Mouse (Mus musculus): Measurements from ENCODE around the gene Prdx5. TPM values are rescaled to one million over a fixed set of nuclear protein-coding genes. Genes with fewer than 3 reads are reported as not detected.

Prdx5 gene
- polyA plus RNA-seq, 1 experiment: 148 TPM

DNA sequence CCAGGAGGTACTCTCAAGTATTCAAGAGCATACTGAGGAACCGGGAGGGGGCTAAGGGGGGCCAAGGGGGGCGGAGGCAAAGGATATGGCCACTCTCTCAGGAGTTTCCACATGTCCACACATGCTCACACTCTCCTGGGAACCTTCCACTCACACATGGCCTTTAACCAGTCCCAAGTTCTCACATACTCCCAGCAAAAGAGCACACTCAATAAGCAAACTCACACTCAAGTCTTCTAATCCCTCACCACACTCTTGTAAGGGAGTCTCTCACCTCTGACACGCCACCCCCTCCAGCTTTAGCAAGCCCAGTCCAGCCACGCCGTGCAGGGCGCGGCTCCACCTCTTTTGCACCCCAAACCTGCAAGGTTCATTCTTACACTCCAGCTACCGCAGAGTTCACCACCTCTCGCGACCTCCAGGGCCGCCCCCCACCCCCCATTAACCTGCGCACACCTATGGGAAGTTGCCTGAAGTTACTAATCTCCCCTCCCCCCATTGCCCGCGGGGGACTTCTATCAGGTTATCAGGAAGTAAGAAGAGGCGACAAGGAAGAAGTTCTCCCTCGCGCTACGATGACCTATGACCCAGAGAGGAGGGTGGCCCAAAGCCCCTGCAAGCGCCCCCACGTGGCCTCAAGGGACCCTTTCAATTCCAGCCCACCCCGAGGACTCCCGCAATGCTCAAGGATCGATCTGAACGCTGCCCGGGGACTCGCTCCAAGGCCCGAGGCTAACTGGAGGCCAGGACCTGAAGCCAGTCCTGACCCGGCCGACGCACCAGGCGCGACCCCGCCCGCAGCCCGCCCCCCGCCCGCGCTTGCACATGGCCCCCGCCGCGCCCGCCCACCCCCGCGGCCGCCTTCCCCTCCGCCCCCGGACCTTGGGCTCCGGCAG is 11.1 kb upstream of the Prdx5 start:
- WGBS: 2% methylated on average over 33 of the region's 48 CpGs
- DNase-seq: peak; percentile 54
- Histone ChIP-seq H3K4me3 (replicated peaks; ENCODE audit: extremely low read depth, low read depth, low read length) (peak overlapping the region; percentile 76), H3K4me1 (ENCODE audit: control insufficient read depth, insufficient read depth, low read length) (peaks cover 13% of the 10 kb centered on the region)
- no peak for TF ChIP-seq POLR2A (IDR thresholded peaks at IDR 0.05; ENCODE audit: borderline replicate concordance, extremely low read depth, low read depth, low read length)
- no peak for TF ChIP-seq CTCF (IDR thresholded peaks at IDR 0.05; ENCODE audit: insufficient read depth, low read length)

DNA sequence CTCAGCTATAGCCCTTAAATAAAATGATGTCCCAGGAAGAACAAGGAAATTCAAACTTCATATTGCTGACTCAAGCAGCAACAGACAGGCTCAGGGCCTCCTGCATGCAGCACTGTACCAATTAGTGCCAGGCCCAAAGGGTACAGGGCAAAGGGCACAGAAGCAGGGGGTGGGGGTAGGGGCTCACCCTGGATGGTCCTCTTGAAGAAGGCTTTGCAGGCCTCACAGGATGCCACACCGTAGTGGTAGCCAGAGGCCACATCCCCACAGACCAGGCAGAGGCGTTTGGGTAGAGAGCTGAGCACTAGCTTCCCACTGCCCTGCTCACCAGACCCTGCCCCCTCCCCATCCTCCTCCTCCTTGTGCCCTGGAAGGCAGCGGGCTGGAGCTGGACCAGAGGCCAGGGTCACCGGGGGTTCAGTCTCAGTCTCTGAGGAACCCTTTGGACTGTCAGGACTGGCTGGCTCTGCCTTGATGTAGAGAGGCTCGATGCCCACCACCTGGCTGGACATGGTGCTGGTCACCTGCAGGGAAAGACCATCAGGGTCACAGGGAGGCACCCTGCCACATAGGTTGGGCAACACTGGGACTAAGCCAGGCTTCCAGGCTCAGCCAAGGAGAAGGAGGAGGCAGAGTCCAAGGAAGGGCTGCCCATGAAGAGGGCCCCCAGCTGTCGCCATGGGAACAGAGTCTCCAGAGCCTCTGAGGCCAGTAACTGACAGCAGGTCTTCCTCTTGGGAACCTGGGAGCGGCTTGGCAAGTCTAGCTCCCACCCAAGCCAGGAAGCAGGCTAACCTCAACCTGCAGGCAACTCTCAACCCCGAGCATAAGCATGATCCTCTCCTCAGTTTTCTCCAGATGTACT is 10.2 kb upstream of the Prdx5 start:
- peaks cover 13% of the 10 kb centered on the region for H3K4me1 ChIP-seq (ENCODE audit: control insufficient read depth, insufficient read depth, low read length)
- DNase-seq: peak; percentile 46
- no peak for TF ChIP-seq CTCF (IDR thresholded peaks at IDR 0.05; ENCODE audit: insufficient read depth, low read length)
- no peak for TF ChIP-seq POLR2A (IDR thresholded peaks at IDR 0.05; ENCODE audit: borderline replicate concordance, extremely low read depth, low read depth, low read length)
- 48% methylated on average over 8 of the region's 8 CpGs for WGBS
- no peak overlapping the region for H3K4me3 ChIP-seq (replicated peaks; ENCODE audit: extremely low read depth, low read depth, low read length)

DNA sequence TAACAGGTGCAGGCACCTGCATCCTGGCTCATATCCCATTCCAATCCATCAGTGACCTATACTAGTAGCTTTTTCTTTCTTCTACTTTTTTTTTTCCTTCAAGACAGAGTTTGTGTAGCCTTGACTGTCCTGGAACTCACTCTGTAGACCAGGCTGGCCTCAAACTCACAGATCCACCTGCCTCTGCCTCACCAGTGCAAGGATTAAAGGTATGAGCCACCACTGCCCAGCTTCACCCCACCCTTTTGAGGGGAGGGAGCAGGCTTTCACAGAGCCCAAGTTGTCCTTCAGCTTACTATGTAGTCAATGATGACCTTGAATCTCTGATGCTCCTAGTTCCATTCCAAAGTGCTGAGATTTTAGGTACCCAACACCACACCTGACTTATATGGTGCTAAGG is 9.5 kb upstream of the Prdx5 start:
- TF ChIP-seq CTCF (IDR thresholded peaks at IDR 0.05; ENCODE audit: insufficient read depth, low read length): no peak
- no peak for TF ChIP-seq POLR2A (IDR thresholded peaks at IDR 0.05; ENCODE audit: borderline replicate concordance, extremely low read depth, low read depth, low read length)
- H3K4me3 ChIP-seq (replicated peaks; ENCODE audit: extremely low read depth, low read depth, low read length): no peak overlapping the region
- no peak for DNase-seq
- H3K4me1 ChIP-seq (ENCODE audit: control insufficient read depth, insufficient read depth, low read length): 0 out of 2 replicates have a peak, but pooled peaks cover 8% of the 10 kb centered on the region

DNA sequence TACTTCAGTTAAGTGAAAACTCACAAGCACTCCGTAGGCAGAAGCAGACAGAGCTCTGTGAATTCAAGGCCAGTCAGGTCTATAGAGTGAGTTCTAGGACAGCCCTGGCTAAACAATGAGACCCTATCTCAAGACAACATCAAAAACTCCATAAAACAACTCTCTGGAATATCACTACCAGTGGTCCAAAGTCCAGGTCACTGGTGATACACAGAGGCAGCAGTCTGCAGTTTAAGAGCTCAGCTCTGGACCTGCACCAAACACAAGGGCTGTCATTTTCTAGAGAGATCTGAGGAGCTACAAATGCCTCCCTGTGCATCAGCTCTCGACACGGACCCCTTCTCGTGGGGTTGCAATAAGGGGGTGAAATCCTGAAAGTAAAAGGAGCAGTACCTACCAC is 8.4 kb upstream of the Prdx5 start:
- Histone ChIP-seq H3K4me3 (replicated peaks; ENCODE audit: extremely low read depth, low read depth, low read length) (no peak overlapping the region), H3K4me1 (ENCODE audit: control insufficient read depth, insufficient read depth, low read length) (0 out of 2 replicates have a peak, but pooled peaks cover 8% of the 10 kb centered on the region)
- no peak for DNase-seq
- WGBS: 85% methylated on average over 4 of the region's 4 CpGs
- TF ChIP-seq POLR2A (IDR thresholded peaks at IDR 0.05; ENCODE audit: borderline replicate concordance, extremely low read depth, low read depth, low read length) (no peak), CTCF (IDR thresholded peaks at IDR 0.05; ENCODE audit: insufficient read depth, low read length) (no peak)

DNA sequence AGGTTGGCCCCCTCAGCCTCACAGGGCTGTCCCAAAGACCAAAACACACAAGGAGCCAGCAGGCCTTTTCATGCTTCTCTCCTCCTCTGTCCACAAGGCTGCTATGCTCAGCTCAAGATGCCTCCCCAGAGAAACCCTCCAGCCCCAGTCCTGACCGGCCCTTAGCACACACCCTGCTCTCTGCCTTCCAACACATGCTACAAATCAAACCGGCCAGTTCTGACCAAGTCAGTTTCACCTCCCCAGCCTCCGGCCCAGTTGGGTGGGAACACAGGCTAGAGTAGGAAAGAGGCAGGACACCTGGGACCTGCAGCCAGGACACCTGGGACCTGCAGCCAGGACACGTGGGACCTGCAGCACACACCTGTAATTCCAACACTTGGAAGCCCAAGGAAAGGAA is 6.6 kb upstream of the Prdx5 start:
- WGBS: 61% methylated on average over 4 of the region's 4 CpGs
- 0 out of 2 replicates have a peak, but pooled peaks cover 5% of the 10 kb centered on the region for H3K4me1 ChIP-seq (ENCODE audit: control insufficient read depth, insufficient read depth, low read length)
- H3K4me3 ChIP-seq (replicated peaks; ENCODE audit: extremely low read depth, low read depth, low read length): no peak overlapping the region
- TF ChIP-seq POLR2A (IDR thresholded peaks at IDR 0.05; ENCODE audit: borderline replicate concordance, extremely low read depth, low read depth, low read length) (no peak), CTCF (IDR thresholded peaks at IDR 0.05; ENCODE audit: insufficient read depth, low read length) (no peak)
- DNase-seq: no peak

DNA sequence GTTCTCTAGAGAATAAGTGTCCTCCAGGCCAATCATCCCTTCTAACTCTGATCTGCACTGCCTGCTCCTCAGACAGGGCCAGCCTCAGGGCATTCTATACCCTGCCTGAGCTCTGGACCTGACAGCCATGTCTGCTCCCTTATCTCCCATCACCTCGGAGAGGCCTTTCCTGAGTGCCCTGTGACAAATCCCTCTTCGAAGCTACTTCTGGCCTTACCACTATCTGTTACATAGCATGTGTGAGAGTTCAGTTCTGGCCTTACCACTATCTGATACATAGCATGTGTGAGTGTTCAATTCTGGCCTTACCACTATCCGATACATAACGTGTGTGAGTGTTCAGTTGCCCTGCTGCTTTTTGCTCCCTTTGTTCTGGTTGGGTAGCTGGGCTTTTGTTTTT is 5.4 kb upstream of the Prdx5 start:
- no peak overlapping the region for H3K4me3 ChIP-seq (replicated peaks; ENCODE audit: extremely low read depth, low read depth, low read length)
- DNase-seq: no peak
- 72% methylated on average over 4 of the region's 4 CpGs for WGBS
- TF ChIP-seq POLR2A (IDR thresholded peaks at IDR 0.05; ENCODE audit: borderline replicate concordance, extremely low read depth, low read depth, low read length) (no peak), CTCF (IDR thresholded peaks at IDR 0.05; ENCODE audit: insufficient read depth, low read length) (no peak)
- 0 out of 2 replicates have a peak, but pooled peaks cover 3% of the 10 kb centered on the region for H3K4me1 ChIP-seq (ENCODE audit: control insufficient read depth, insufficient read depth, low read length)

DNA sequence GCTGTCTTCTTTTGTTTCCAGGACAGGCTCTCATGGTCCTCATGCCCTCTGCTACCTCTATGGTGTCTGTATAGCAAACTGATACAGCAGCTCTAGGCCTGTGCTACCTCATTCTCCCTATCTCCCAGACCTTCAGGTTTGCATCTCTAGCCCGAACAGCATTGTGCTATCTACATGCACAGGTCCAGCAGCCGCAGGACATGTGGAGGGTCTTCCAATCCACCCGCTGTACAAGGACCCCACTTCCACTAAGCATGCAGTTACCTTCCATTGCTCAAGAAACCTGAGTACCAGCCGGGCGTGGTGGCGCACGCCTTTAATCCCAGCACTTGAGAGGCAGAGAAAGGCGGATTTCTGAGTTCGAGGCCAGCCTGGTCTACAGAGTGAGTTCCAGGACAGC is 4.6 kb upstream of the Prdx5 start:
- no peak for TF ChIP-seq POLR2A (IDR thresholded peaks at IDR 0.05; ENCODE audit: borderline replicate concordance, extremely low read depth, low read depth, low read length)
- no peak for TF ChIP-seq CTCF (IDR thresholded peaks at IDR 0.05; ENCODE audit: insufficient read depth, low read length)
- DNase-seq: no peak
- Histone ChIP-seq H3K4me3 (replicated peaks; ENCODE audit: extremely low read depth, low read depth, low read length) (no peak overlapping the region), H3K4me1 (ENCODE audit: control insufficient read depth, insufficient read depth, low read length) (no peaks in the 10 kb centered on the region)
- WGBS: 92% methylated on average over 9 of the region's 9 CpGs

DNA sequence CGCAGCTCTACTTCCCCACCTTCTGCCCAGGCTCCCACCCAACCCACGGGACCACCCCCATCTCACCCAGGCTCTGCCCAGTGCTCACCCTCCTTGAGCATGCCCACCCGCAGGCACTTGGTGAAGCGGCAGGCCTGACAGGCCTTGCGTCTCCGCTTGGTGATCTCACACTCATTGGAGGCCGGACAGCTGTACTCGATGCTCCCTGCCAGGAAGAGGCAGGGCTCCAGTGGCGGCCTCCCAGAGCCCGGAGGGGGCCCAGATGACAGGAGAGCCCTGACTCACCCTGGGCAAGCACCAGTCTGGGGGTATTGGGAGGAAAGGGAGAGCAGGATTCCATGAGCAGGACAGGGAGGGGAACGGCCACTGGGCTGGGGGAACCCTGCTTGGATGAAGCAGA is 4.1 kb upstream of the Prdx5 start:
- Histone ChIP-seq H3K4me1 (ENCODE audit: control insufficient read depth, insufficient read depth, low read length) (no peaks in the 10 kb centered on the region), H3K4me3 (replicated peaks; ENCODE audit: extremely low read depth, low read depth, low read length) (no peak overlapping the region)
- 64% methylated on average over 11 of the region's 11 CpGs for WGBS
- TF ChIP-seq POLR2A (IDR thresholded peaks at IDR 0.05; ENCODE audit: borderline replicate concordance, extremely low read depth, low read depth, low read length) (no peak), CTCF (IDR thresholded peaks at IDR 0.05; ENCODE audit: insufficient read depth, low read length) (no peak)
- no peak for DNase-seq

DNA sequence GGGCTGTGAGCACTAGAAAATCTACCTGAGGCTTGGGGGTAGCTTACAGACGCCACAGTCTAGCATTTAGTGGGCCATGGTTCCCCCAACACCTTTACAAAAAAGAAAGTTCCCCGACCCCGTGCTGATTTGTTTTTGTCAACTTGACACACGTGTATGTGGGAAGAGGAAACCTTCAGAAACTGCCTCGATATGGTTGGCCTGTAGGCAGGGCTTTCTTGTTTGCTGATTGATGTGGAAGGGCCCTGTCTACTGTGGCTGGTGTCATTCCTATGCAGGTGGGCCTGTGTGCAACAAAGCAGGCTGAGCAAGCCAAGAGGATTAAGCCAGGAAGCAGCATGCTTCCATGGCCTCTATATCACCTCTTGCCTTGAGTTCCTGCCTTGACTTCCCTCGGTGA is 3.1 kb upstream of the Prdx5 start:
- TF ChIP-seq POLR2A (IDR thresholded peaks at IDR 0.05; ENCODE audit: borderline replicate concordance, extremely low read depth, low read depth, low read length) (no peak), CTCF (IDR thresholded peaks at IDR 0.05; ENCODE audit: insufficient read depth, low read length) (no peak)
- DNase-seq: no peak
- WGBS: 69% methylated on average over 6 of the region's 6 CpGs

More for the DNA sequence above, 3.1 kb upstream of the Prdx5 start:
- H3K4me1 ChIP-seq (ENCODE audit: control insufficient read depth, insufficient read depth, low read length): peaks cover 4% of the 10 kb centered on the region
- H3K4me3 ChIP-seq (replicated peaks; ENCODE audit: extremely low read depth, low read depth, low read length): no peak overlapping the region
